Mouse (Mus musculus) layer of hippocampus, adult 9-10 months (tissue): ENCODE measurements around the gene Odf3.

Source experiments
- DNase-seq: peaks from one replicate; pipeline ENCODE4 v3.0.0; 2022; ENCODE audit warnings: low spot score

Gene Odf3

GRCm38 (mm10) chr7:140844905-140845665, 2.5 kb upstream of the Odf3 start, which contains the start of gene Scgb1c1:
Gene Scgb1c1 (plus strand): TSS chr7:140845547.
- DNase-seq: peak; percentile 75

GRCm38 (mm10) chr7:140845683-140846082, 1.9 kb upstream of the Odf3 start:
- DNase-seq: no peak

DNA sequence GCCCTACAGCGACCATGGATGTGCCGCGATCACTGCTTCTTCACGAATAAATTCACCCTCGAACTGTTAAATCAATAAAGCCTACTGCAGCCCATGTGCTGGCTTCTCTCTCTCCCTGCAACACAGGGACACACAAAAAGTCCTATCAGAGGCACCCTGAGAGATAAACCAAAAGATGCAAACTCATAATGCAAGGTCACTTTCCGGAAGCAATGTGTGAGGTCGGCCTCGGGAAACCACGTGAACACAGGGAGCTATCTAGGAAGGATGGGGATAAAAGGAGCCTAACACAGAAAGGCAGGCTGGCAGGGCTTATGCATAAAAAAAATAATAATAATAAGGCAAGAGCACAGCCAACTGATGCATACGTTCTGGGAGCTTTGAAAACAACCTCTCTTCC, 929 bp upstream of the Odf3 start:
- DNase-seq: no peak

DNA sequence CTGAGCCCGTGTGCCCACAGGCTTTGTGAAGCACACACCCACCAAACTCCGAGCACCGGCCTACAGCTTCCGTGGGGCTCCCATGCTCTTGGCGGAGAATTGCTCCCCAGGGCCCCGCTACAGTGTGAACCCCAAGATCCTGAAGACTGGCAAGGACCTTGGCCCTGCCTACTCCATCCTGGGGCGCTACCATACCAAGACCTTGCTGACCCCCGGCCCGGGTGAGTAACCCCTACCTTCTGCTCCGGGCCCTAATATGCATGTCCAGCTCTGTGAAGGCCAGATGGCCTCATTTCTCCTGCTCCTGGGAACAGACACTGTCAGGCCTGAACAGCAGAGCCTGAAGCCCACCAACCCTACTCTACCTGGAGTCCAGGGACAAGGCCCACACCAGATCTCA, 986 bp downstream of the Odf3 start:
- DNase-seq: no peak

- no peak for DNase-seq
Observed at GRCm38 (mm10) chr7:140851916-140852315, 4.3 kb downstream of the Odf3 start.

DNA sequence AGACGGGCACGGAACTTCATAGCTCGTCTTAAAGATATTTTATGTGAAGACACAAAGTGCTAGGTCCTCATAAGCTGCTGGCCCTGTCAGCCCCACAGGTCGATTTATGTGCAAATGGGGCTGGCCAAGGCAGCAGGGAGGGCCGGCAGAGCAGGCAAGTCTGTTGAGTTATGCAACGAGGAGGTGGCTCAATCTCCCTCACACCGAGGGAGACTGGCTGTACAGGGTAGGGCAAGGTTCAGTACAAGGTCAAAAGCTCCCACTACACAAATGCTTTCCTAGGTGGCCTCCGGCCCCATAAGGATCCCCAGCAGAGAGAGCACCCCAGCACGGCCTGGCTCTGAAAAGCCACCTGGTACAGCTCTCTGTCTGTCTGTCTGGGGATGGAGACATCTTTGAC, 5.8 kb downstream of the Odf3 start:
- no peak for DNase-seq

GRCm38 (mm10) chr7:140854483-140854882, 6.9 kb downstream of the Odf3 start:
- no peak for DNase-seq

GRCm38 (mm10) chr7:140855181-140855580, 7.6 kb downstream of the Odf3 start:
- DNase-seq: no peak

DNA sequence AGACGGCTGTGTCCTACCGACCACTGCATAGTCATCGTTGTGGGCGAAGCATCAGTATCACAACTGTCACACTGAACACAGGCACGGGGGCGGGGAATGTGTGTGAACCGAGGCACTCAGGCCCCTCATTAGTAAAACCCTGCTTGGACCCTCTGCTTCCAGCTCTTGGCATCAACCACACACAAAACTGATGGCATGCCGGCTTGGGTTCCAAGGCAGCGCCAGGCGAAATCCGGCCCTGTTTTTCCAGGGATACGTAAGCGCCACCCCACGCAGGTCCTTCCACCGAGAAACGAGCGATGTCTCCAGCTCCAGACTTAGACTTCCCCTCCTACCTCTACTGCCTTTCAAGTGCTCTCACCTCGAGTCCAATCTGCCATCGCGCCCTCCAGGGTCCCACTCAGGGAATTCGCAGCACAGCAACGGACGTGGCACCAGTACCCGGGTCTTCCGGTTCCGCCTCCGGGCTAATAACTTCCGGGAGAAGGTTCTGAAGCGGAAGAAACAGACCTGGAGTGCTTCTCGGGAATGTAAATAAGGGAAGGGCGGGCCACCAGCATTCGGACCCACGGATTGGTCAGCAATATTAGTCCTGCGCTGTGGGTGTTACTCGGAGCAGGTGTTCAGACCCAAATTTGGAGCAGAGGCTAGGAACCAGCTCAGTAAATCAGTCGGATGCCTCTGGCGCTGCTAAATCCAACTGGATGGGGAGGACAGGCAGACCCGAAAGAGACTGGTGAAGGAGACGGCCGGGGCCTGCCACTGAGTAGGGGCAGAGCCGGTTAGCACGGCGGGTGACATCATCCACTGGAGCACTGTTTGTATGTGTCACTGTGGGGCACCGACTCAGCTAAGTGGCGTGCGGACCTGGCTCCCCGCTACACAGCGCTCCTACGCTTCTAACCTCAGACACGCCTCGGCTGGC, 8.5 kb downstream of the Odf3 start, which contains the start of gene Gm45785:
TSS of gene Gm45785 (minus strand) at position 472 of the 925 bp plus-strand sequence.
- DNase-seq: peak; percentile 75

GRCm38 (mm10) chr7:140856785-140857549, 9.4 kb downstream of the Odf3 start, which contains the start of gene Ric8a:
Gene Ric8a (plus strand): TSS chr7:140856957.
- peak; percentile 69 for DNase-seq

- DNase-seq: no peak
Observed at GRCm38 (mm10) chr7:140857550-140858505, 10.2 kb downstream of the Odf3 start, which contains the start of gene Bet1l. Gene Bet1l (minus strand): TSS chr7:140857577.

DNA sequence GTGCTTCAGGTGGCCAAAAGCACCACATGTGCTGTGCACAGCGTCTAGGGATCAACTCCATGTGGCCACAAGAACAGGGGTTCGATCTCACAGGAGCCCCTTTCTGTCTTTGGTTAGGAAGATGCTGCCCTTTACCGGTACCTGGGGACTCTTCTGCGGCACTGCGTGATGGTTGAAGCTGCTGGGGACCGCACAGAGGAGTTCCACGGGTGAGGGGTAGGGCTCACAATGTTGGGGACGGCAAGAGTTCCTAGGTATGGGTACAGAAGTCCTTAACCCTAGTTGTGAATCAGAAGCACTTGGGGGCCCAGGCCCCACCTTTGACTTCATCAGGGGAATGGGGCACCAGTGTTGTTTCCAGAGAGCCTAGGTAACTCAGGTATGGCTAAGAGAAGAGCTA, 11.1 kb downstream of the Odf3 start:
- no peak for DNase-seq

- DNase-seq: no peak
Observed at GRCm38 (mm10) chr7:140859997-140860396, 12.4 kb downstream of the Odf3 start.

DNA sequence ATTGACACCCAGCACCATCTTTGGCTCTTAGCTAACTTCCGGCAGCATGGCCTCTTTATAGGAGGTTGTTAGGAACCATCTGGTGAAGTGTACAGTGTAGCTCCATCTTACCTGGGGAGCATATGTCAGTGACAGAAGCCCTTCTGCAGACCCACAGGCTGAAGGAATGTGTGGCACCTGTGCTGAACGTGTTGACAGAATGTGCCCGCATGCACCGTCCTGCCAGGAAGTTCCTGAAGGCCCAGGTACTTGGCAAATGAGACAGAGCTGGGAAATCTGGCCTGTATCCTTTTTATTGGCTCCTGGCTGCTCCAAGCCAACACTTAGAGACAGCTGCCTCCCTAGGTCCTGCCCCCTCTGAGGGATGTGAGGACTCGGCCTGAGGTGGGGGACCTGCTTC, 13.1 kb downstream of the Odf3 start:
- no peak for DNase-seq

DNA sequence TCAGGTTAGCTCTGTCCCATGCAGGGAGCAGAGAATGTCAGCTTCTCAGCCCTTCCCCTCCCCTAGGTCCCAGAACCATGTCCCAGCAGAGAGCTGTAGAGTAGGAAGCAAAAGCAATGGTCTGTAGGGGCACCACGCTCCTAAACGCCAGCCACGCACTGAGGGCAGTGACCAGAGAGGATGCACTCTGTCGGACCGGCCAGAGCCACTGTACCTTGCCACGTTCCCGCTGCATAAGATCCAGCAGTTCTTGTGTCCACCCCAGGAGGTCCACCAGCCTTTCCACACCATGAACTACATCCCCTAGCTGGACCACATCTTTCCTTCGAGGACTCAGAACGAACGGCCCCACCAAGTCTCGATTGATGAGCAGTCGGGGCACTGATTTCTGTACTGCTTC, 17.2 kb downstream of the Odf3 start:
- no peak for DNase-seq

DNA sequence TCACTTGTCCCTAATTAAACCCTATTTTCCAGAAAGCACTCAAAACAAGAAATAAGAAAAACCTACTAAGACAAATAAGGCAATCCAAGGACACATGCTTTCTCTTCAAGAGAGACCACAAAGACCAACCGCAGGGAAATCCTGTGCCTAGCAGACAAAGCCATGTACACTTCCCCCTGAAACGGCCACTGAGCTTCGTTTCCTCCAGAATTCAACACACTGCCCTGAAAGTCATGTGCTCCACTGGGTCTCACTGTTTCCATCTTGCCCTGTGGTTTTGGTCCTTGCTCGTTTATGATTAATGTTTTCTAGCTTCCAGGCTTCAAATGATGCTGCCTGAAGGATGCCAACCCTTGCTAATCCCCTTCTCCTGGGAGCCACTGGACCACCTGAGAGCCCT, 26.6 kb downstream of the Odf3 start:
- no peak for DNase-seq

DNA sequence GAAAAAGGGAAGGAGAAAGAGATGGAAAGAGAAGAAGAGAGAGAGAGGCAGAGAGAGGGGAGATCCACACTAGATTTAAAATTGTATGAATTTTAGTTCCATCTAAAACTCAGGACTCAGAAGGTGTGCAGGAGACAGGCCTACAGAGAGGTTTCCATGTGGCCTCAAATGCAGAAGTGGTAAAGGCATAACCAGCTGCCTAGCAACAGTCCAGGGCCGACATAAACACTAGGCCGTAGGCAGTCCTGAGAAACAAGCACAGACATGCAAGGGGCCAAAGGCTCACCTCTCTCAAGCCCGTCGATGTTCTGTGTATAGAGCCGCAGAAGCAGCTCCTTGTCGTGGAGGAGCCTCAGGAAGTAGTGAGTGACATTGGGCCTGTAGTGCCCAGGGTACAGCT, 29.8 kb downstream of the Odf3 start:
- DNase-seq: no peak

DNA sequence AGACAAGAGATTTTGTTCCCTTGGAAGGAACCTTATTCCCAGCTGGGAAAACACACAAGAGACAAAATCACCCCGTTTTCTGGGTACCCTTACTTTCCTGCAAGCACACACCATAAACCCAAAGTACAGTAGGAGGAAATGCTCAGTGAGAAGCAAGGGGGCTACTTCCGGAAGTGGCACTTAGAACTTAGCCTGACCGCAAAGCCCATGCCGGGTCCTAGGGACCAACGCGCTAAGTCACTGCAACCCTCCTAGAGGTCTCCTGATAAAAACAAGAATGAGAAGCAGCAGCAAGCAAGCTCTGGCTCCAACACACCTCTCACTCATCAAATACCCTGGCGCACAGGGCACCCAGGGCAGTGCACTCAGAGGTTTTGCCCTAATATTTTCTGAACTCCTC, 31.8 kb downstream of the Odf3 start:
- DNase-seq: no peak

- DNase-seq: no peak
Observed at GRCm38 (mm10) chr7:140880419-140880818, 32.8 kb downstream of the Odf3 start.

DNA sequence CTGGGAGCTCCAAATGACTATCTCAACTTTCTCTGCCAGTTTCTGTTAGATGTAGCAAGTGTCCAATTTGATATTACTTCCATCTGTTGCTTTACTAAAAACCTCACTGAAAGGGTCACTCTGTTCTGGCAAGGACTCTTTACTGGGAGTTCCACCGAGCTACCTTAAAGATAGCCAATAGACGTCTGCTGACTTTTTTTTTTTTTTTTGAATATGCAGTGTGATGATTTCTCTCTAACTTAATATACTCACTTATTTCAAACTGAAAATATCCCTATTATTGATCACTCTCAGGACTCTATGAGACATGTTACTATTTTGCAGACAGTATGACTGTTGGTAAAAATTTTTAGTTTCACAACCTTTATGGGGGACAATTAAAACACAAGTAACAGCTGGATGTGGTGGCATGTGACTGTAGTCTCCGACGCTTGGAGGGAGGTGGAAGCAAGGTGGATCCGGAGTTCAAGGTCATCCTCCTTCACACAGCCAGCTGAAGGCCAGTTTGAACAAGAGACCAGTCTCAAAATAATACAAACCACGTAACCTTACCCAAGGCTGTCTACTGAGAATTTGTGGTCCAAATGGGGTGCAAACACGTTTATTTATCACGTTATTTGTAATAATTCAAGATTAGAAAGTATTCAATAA, 33.4 kb downstream of the Odf3 start:
- no peak for DNase-seq
